Mouse (Mus musculus) left cerebral cortex, postnatal 4 days (tissue): ENCODE measurements at regions not wholly inside any gene's neighbourhood (a gene's known extent, or its start where the extent isn't known, plus 50 kb on each side); places are given as distances from the start of the nearest gene placed in this dataset.
A peak's percentile ranks its signal among the peaks of the same experiment; 100 is the strongest.
"Not testable (repeated sequence)": the region's sequence is repeated elsewhere in the genome, so short reads cannot be mapped to it uniquely, and the experiment has no call there.

Experiments used
- DNase-seq: peaks from one replicate; pipeline ENCODE4 v3.0.0-alpha.2; 2022
- intact Hi-C: fragments of 180-260 bp; cut with DNase I; formaldehyde crosslinking; loops from one replicate; pipeline ENCODE4 v1.15.1; 2025

DNA sequence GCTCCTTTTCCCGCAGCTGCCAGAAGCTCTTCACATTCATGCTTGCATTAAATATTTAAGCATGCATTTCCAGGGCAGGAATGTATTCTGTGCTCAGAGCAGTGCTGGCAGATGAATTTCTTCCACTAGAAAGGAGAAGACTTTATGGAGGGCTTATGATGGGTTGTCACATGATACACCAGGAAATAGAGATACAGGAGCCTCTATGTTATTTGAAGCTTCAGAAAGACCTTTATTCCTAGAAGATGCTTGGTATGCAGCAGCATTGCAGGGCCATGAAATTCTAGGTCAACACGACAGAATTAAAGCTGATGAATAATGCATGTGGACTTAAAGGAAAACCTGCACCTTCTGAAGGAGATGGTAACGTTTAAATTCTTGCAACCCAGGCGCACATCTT, 212.1 kb downstream of the Adgrg6 start:
- intact Hi-C loops = no loop called here
- DNase-seq = no peak

DNA sequence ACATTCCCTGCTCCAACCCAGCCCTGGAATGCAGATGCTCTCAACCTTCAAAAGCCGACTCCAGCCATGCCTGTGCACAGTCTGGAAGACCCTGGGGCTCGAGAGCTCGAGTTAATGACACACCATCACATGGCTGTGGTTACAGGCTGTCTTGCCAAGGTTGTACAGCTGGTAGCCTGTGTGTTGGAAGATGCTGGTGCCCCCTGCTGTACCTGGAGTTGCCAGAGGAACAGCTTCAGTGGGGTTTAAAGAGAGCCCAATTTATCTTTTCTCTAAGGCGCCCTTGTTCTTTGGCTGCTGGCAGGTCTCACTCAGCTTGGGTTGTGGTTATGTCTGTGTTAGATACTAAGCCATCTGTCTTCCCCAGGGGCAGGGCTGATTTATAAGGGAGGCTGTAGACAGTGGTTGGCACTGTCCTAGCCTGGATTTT, 212.8 kb downstream of the Adgrg6 start:
- peak; percentile 91 for DNase-seq
- intact Hi-C loops = no loop called here

GRCm38 (mm10) chr10:14328846-14329245, 216.6 kb downstream of the Adgrg6 start:
- intact Hi-C loops = loop anchor here (10.0 kb wide), 1 partner anchor 114 kb away; no protein-coding TSS in a partner anchor
- no peak for DNase-seq

GRCm38 (mm10) chr10:14326229-14326628, 219.2 kb downstream of the Adgrg6 start:
- DNase-seq = no peak
- intact Hi-C loops = loop anchor here (10.0 kb wide), 1 partner anchor 111 kb away; no protein-coding TSS in a partner anchor

DNA sequence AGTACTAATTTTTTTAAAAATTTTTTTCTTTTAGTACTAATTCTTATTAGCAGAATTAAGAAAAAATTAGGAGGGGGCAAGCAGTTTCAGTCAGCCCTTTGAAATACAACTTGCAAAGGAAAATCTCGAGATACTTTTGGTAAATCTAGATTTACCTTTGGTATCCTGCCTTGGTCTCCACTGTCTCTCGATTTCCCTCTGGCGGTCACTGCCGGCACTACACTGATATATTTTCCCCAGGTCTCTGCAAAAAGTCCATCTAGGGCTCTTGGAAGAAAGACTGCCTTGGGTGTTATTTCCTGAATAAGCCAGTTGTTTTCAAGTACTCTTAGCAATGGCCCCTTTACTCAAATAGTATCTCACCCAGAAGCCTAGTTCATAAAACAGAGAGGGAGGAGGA, 224.0 kb downstream of the Adgrg6 start:
- intact Hi-C loops = loop anchor here (5.0 to 10.0 kb wide), 2 partner anchors 107 to 354 kb away; partner anchors contain the start of gene Hivep2
- peak; percentile 73 for DNase-seq

- intact Hi-C loops = no loop called here
- DNase-seq = no peak
Observed at GRCm38 (mm10) chr10:14315232-14315631, 230.2 kb downstream of the Adgrg6 start.

DNA sequence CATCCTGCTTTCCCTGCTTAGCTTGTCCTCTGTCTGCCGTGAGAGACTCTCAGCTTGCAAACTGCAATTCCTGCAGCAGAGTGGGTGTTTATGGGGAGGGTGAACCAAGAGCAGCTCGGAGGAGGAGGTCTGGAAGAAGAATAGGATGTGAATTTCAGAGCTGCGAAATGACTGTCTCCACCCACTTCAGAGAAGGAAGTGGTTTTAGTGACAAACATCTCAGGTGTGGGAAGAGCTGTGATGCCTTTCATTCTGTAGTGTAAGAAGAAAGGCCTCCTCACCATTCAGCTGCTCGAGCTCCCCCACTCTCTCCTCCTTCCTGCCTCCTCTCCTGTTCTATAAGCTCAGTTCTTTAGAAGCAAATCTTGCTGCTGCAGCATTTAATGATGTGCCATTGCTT, 230.9 kb downstream of the Adgrg6 start:
- intact Hi-C loops = no loop called here
- DNase-seq = no peak

DNA sequence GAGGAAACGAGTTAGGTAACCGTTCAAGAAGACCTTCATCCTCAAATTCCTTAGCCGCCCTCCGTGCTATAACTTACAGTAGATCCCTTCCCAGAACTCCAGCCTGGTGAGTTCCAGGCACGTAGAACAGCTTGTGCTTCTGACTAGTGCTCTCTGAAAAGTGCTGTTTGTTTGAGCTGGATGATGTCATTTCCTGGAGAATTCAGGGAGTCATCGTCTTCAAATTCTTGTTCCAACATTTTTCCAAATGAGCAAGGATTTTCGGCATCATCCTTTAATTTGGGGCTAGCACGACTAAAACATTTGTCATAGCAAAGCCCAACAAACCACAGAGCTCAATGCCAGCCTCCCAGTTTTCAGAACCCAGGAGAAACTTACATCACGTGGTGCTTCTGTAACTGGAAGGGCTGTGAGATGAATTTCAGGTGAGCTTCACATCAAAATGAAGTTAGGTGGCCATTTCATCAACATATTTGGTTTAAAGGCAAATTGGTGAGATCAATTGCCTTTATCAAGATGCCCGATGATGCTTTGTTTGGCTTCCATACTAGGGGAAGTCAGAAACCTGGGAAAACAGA, 231.4 kb downstream of the Adgrg6 start:
- intact Hi-C loops = no loop called here

DNA sequence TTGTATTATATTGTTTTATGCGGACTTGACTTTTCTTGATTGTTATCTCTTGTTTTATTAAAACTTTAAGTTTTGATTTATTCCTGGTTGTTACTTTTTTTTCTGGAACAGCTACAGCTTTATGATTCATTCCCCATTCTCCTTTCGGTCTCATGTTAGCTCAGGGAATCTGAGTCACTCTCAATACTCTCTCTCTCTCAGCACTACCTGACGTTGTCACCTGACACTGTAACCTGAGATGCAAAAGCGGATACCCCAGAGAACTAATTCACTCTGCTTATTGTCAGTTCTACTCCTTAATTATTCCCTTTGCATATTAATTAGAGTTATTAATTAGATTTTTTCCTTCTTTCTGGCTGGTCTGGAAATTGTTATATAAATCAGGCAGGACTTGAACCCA, 232.5 kb downstream of the Adgrg6 start:
- intact Hi-C loops = no loop called here
- DNase-seq = no peak

More for the DNA sequence above, 231.4 kb downstream of the Adgrg6 start:
- no peak for DNase-seq

DNA sequence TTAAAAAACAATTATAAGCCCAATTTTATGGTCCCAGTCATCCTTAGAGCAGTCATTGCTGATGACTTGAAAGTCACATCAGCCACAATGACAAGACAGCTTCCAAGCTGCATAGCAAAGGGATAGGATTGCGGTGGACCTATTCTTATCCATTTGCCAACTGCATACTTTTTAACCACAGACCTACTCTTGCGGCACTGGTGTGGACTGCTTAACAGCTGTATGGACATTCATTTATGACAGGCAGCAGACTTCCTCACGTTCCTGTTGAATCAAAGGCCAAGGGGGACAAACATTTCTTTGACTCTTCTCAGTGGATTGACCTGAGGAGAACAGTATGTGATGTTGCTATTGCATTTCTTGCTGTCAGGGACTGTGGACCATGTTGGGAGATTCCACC, 233.5 kb downstream of the Adgrg6 start:
- DNase-seq = no peak
- intact Hi-C loops = no loop called here

DNA sequence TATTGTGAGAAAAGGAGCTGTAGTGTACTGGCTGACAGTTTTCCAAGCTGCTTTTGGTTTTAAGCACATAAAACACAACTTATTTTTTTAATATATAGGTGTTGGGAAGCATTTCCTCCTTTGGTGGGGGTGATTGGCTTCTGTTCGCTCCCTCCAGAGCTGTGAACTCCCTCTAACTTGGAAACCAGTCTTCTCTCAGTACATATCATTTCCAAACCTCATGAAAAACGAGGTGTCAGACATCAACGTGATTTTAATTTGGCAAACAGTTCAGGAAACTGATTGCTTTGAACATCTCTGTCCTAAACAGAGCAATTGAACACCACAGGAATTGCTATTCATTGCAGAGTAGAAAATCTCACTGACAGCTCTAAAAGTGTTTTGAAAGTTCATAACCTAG, 238.6 kb downstream of the Adgrg6 start:
- DNase-seq = no peak
- intact Hi-C loops = no loop called here

DNA sequence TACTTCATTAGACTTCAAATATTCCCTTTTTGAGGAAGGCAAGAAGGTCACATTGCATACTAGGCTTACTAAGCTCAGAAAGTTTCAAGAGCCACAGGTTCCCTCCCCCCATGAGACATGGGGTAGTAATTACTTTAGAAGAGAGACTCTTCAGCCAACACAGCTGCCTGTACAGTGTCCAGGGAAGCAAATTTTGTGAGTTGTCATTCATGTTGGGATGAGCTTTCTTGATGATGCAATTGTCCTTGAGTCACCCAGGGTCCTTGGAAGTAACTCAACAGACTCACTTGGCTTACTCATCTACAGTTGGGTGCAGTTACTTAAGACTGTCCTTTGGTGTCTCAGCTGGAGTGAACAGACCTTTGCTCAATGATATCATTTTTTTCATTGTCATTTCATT, 242.0 kb downstream of the Adgrg6 start:
- intact Hi-C loops = no loop called here
- no peak for DNase-seq

GRCm38 (mm10) chr10:14296147-14296546, 249.3 kb downstream of the Adgrg6 start:
- intact Hi-C loops = no loop called here
- no peak for DNase-seq

DNA sequence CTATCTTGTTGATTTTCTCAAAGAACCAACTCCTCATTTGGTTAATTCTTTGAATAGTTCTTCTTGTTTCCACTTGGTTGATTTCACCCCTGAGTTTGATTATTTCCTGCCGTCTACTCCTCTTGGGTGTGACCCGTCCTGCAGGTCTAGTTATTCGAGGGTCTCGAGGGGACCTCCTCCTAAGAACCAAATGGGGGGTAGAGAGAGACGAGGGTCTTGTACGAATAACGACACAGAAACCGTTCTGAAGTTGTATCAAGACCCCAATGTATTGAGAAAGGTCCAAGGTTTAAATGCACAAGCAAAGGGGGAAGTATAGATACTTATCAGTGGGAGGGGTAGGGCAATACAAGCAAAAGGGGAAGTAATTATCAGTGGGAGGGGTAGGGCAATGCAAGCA, 252.8 kb downstream of the Adgrg6 start:
- DNase-seq, intact Hi-C loops: not testable (repeated sequence)

- no peak for DNase-seq
- intact Hi-C loops = no loop called here
Observed at GRCm38 (mm10) chr10:14287551-14287950, 257.9 kb downstream of the Adgrg6 start.

- intact Hi-C loops = no loop called here
- DNase-seq = no peak
Observed at GRCm38 (mm10) chr10:14276631-14277030, 268.8 kb downstream of the Adgrg6 start.

DNA sequence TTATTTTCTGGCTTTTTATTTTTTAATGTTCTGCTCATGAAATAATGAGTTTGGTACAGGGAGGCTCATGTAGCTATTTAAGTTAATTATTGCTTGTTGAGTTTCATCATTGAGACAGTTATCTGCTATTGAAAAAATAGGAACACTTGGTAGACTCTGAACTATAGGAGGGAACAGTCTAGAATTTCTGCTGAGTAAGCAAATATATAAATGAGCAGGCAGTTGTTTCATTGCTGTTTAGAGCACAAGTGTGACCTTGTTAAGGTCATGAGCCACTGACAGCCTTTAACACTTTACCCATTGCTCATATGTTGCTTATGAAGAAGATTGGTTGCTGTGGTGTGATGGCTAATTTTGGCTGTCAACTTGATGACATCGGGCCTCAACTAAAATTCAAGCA, 270.0 kb downstream of the Adgrg6 start:
- intact Hi-C loops = no loop called here
- DNase-seq = no peak

GRCm38 (mm10) chr10:14270008-14270407, 275.5 kb downstream of the Adgrg6 start:
- no peak for DNase-seq
- intact Hi-C loops = no loop called here

DNA sequence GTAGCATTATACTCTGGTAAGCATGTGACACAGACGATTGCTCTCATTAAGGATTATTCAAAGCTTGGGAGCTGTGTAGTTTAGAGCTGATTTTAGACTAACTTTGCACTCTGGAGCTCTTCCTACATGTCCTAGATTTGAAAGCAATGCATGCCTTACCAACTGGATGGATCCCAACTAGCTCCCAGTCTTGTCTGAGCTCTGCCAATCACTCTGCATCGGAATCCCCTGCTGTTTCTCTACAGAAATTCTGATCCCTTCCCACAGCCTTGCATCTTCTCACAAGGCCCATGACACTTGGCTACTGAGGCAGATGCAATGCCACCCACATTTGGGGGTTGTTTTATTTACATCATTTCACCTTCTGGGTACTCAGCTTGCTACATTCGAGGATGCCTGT, 277.8 kb downstream of the Adgrg6 start:
- DNase-seq = no peak
- intact Hi-C loops = no loop called here

DNA sequence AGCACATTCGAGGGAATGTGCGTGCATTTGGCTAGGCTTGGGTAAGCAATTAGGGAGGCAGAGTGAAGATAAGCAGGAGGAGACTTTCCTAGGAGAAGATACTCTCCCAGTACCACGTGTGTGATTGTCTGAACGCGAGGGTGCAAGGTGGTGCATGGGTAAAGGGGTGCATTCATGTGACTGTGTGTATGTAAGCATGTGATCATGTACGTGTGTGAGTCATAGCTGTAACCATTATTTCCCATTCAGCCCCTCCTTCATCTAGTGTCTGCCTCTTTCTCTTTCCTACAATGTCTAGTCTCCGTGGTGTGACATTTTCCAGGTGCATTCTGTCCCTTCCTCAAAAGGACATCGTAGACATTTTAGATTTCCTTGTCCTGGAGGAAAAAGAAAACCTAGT, 273.8 kb downstream of the Hivep2 start:
- DNase-seq = no peak
- intact Hi-C loops = no loop called here

GRCm38 (mm10) chr10:14234896-14235604, 269.2 kb downstream of the Hivep2 start:
- DNase-seq = no peak
- intact Hi-C loops = no loop called here

GRCm38 (mm10) chr10:14234005-14234602, 268.2 kb downstream of the Hivep2 start:
- no peak for DNase-seq
- intact Hi-C loops = no loop called here
